Mouse (Mus musculus) embryonic facial prominence, embryonic 15.5 days (tissue): Measurements from ENCODE around the gene Gdf9. TPM values are rescaled to one million over a fixed set of nuclear protein-coding genes. Genes with fewer than 3 reads are reported as not detected.

Experiments used
- ATAC-seq: fragments of 200-750 bp; cut with Nextera tagmentation; 2 replicates; pipeline ENCODE4 v1.8.0; 2017; ENCODE audit warnings: low read depth, moderate TSS enrichment; ENCODE audit not compliant: insufficient number of reproducible peaks, low FRiP score, low TSS enrichment
- H3K27ac ChIP-seq: fragments of 300-500 bp; sonication (generic); replicated peaks from 2 replicates; pipeline ENCODE4 v1.5.1; 2015; ENCODE audit warnings: mild to moderate bottlenecking, inconsistent platforms
- H3K27me3 ChIP-seq: fragments of 300-500 bp; sonication (generic); 2 replicates; pipeline ENCODE4 v1.6.1; 2015; ENCODE audit warnings: inconsistent platforms
- H3K36me3 ChIP-seq: fragments of 300-500 bp; sonication (generic); 2 replicates; pipeline ENCODE4 v1.6.1; 2015; ENCODE audit warnings: mild to moderate bottlenecking, inconsistent platforms
- H3K4me1 ChIP-seq: fragments of 300-500 bp; sonication (generic); 2 replicates; pipeline ENCODE4 v1.6.1; 2015; ENCODE audit warnings: inconsistent platforms
- H3K4me2 ChIP-seq: fragments of 300-500 bp; sonication (generic); replicated peaks from 2 replicates; pipeline ENCODE4 v1.6.1; 2015; ENCODE audit warnings: mild to moderate bottlenecking, inconsistent platforms
- H3K4me3 ChIP-seq: fragments of 300-500 bp; sonication (generic); replicated peaks from 2 replicates; pipeline ENCODE4 v1.5.1; 2015; ENCODE audit warnings: mild to moderate bottlenecking, inconsistent platforms
- H3K9ac ChIP-seq: fragments of 300-500 bp; sonication (generic); 2 replicates; pipeline ENCODE4 v1.6.1; 2015; ENCODE audit warnings: inconsistent platforms
- H3K9me3 ChIP-seq: fragments of 300-500 bp; sonication (generic); replicated peaks from 2 replicates; pipeline ENCODE4 v1.6.1; 2016; ENCODE audit warnings: inconsistent platforms
- WGBS: fragments of 180-500 bp; shearing (Covaris S2); methylation state at CpG from one replicate; pipeline ENCODE4 v1.1.7; 2015; 5-methylcytosine and 5-hydroxymethylcytosine counted together
- microRNA-seq: library from miRNA; unstranded; fragments of <30 nt; microRNA quantifications from one replicate; pipeline ENCODE4, GENCODE M21; 2016; ENCODE audit warnings: borderline number of aligned reads
- polyA plus RNA-seq: library from polyadenylated mRNA; unstranded; fragments of >200 nt; fragmentation: Nextera tagmentation; extraction: Ambion mirVana; gene quantifications from 2 replicates; pipeline ENCODE4 v1.2.1, GENCODE M21; 2015

Gdf9 gene
- polyA plus RNA-seq, 1 experiment from 2014 or later, result 2.4 TPM

DNA sequence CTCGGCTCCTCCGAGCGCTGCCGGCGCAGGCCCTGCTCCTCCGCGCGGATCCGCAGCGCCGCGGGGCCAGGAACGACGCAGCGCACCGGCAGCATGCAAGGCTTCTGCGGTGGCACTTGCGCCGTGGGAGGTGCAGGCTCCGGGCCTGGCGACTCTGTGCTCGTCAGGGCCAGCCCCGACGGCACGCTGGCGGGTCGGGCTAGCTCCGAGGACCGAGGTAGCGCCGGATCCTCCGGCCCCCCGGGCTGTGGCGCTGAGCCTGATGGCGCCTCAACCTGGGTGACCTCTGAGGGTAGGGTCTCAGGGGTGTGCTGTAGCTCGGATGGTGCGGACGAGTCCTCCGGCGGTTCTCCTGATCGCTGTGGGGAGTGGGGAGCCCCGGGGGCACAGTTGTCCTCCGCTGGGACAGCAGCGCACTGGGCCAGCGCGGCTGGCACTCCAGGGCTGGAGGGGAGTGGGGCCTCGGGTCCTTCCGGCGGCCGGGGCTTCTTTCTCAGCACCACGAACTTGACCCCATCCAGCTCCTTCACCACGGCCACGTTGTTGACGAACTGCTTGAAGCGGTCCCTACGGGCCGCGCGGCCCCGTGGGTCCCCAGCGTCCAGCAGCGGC is 48.5 kb downstream of the Gdf9 start:
- peaks cover 26% of the 10 kb centered on the region for H3K4me1 ChIP-seq
- peak overlapping the region; percentile 45 for H3K4me3 ChIP-seq
- under 1% methylated on average over 62 of the region's 62 CpGs for WGBS
- no peaks in the 10 kb centered on the region for H3K36me3 ChIP-seq
- H3K4me2 ChIP-seq, result peak overlapping the region; percentile 82
- H3K27ac ChIP-seq, result no peak overlapping the region
- no peaks in the 10 kb centered on the region for H3K9me3 ChIP-seq
- peaks cover 67% of the 10 kb centered on the region for H3K27me3 ChIP-seq
- ATAC-seq, result peak; percentile 56
- H3K9ac ChIP-seq, result no peak overlapping the region

DNA sequence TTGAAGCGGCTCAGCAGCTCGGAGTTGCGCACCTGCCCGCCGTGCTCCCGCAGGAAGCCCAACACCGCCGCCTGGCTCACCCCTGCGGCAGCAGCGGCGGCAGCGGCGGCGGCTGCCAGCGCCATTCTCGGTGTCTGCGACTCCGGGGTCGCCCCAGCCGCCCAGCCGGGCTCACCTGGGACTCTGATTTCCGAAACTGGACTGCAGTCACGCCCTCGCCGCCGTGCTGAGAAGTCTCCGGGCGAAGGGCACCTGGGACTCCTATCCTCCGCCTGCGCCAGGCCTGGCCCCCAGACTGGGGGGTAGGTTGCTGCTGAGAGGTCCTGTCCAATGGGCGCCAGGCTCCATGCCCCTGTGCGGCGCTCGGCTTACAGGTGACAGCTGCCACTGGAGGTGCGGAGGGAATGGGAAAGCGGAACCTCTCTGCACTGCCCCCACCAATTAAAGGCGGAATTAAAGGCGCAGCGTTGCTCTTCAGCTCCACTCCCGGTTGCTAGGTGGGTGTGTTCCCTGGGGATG is 49.0 kb downstream of the Gdf9 start, which contains the start of the genes Gm9945 and Sowaha:
Gm9945 (plus strand) TSS at position 384 of the 519 bp plus-strand sequence.
Sowaha (minus strand) TSS at position 492 of the 519 bp plus-strand sequence.
- peak within 1 kb of the TSS; percentile 45 for H3K4me3 ChIP-seq
- H3K36me3 ChIP-seq, result no peaks in the 10 kb centered on the region
- H3K4me2 ChIP-seq, result peak within 1 kb of the TSS; percentile 82
- peaks cover 61% of the 10 kb centered on the region for H3K27me3 ChIP-seq
- no peak within 1 kb of the TSS for H3K9ac ChIP-seq
- ATAC-seq, result peak; percentile 80
- 3% methylated on average over 40 of the region's 40 CpGs for WGBS
- H3K4me1 ChIP-seq, result peaks cover 26% of the 10 kb centered on the region
- H3K27ac ChIP-seq, result no peak within 1 kb of the TSS
- no peaks in the 10 kb centered on the region for H3K9me3 ChIP-seq

DNA sequence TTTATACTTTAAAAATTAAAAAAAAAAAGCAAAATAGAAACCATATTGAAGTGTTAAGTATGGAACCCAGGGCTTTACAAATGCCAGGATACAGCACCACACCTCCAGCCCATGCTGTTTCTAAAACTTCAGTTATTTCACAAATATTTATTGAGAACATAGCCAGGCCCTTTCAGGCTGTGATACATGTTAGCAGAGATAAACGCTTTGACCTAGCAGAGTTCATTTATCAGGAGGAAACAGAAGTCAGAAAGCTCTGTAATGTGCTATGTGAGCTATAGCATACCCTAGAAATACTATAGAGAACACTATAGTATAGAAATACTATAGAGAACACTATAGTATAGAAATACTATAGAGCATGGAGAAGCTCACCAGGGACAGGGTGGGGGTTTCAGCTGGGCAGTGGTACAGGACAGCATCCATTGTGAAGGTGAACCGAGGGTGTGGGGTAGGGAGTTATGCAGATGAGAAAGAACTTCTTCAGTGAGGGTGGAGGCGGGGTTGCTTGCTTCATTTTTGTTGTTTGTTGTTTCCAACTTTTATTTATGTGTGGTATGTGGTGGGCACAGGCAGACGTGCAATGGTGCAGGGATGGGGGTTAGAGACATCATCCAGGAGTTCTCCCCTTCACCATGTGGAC is 50.4 kb downstream of the Gdf9 start:
- H3K9me3 ChIP-seq, result no peaks in the 10 kb centered on the region
- peaks cover 54% of the 10 kb centered on the region for H3K27me3 ChIP-seq
- H3K4me2 ChIP-seq, result no peak overlapping the region
- ATAC-seq, result no peak
- no peak overlapping the region for H3K27ac ChIP-seq
- no peak overlapping the region for H3K4me3 ChIP-seq
- 76% methylated on average over 4 of the region's 4 CpGs for WGBS
- H3K4me1 ChIP-seq, result peaks cover 19% of the 10 kb centered on the region
- no peak overlapping the region for H3K9ac ChIP-seq
- H3K36me3 ChIP-seq, result no peaks in the 10 kb centered on the region

DNA sequence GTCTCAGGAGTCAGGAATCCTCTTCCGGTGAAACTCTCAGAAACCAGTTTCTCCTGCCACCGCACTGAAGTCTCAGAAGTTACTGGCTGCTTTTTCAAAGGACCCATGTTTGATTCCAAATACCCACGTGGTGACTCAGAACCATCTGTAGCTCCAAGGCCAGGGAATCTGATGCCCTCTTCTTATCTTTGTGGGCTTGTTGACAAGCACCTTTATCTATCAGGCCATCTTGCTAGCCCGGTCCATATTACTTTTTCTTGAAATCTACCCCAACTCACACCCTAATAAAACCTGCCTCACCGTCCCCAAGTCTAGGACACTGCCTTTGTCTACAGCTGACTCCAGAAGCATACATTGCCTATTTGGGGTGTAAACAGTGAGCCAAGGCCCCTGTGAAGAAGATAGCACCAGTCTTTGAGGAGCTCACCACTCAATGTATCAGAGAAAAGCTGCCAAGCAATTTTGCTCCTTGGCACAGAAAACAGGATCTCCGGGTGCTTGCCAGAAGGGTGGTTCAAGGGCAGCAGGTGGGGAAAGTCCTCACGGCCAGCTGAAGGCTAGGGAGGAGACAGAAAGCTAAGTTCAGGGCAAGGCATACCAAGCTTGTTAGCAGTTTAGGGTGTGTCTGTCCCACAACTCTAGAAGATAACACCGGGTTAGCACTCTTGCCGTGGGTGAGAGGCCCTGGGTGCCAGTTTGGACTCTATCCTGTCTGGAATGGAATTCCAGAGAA is 52.5 kb downstream of the Gdf9 start:
- 65% methylated on average over 9 of the region's 9 CpGs for WGBS
- Histone ChIP-seq H3K4me3 (no peak overlapping the region), H3K9ac (no peak overlapping the region), H3K27ac (no peak overlapping the region), H3K4me2 (no peak overlapping the region), H3K27me3 (peaks cover 42% of the 10 kb centered on the region), H3K36me3 (no peaks in the 10 kb centered on the region), H3K9me3 (no peaks in the 10 kb centered on the region), H3K4me1 (peaks cover 26% of the 10 kb centered on the region)
- ATAC-seq, result no peak

DNA sequence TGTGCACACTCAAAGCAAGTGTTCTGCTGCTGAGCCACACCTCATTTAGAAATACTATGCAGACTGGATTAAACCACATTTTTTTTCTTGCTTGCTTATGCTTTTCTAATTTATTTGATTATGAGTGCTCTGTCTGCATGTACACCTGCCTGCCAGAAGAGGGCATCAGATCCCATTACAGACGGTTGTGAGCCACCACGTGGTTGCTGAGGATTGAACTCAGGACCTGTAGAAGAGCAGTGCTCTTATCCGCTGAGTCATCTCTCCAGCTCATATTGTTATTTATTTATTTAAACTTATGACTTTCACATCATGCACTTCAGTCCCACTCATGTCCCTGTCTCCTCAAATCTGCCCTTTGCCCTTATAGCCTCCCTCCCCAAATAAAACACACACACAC is 54.9 kb downstream of the Gdf9 start:
- no peak for ATAC-seq
- Histone ChIP-seq H3K27ac (no peak overlapping the region), H3K4me3 (no peak overlapping the region), H3K27me3 (peaks cover 18% of the 10 kb centered on the region), H3K4me2 (no peak overlapping the region), H3K9ac (no peak overlapping the region), H3K9me3 (no peaks in the 10 kb centered on the region), H3K4me1 (peaks cover 8% of the 10 kb centered on the region), H3K36me3 (no peaks in the 10 kb centered on the region)
- 39% methylated on average over 3 of the region's 3 CpGs for WGBS

DNA sequence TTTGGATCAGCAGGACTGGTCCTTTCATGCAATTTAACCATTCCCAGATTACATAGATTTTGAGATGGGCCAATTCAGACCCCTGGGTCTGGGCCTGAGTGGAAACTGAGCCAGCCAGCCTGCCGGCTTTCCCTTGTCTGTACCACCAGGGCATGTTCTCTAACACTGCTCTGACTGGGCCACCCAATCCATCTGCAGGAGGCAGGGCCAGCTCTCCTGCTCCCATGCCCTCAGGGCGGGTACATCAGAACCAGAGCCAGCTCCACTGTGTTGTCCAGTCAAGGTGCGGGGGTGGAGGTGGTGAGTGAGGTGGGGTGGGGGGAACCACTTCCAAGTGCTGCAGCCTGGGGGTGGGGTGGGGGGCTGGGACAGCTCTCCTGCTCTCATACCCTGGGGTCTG is 55.5 kb downstream of the Gdf9 start:
- no peak overlapping the region for H3K27ac ChIP-seq
- no peak overlapping the region for H3K9ac ChIP-seq
- no peaks in the 10 kb centered on the region for H3K36me3 ChIP-seq
- H3K4me2 ChIP-seq, result no peak overlapping the region
- H3K9me3 ChIP-seq, result no peaks in the 10 kb centered on the region
- peaks cover 13% of the 10 kb centered on the region for H3K27me3 ChIP-seq
- WGBS, result 54% methylated on average over 3 of the region's 3 CpGs
- peak; percentile 48; the same call in 1 of the 2 replicates for ATAC-seq
- peaks cover 8% of the 10 kb centered on the region for H3K4me1 ChIP-seq
- no peak overlapping the region for H3K4me3 ChIP-seq

DNA sequence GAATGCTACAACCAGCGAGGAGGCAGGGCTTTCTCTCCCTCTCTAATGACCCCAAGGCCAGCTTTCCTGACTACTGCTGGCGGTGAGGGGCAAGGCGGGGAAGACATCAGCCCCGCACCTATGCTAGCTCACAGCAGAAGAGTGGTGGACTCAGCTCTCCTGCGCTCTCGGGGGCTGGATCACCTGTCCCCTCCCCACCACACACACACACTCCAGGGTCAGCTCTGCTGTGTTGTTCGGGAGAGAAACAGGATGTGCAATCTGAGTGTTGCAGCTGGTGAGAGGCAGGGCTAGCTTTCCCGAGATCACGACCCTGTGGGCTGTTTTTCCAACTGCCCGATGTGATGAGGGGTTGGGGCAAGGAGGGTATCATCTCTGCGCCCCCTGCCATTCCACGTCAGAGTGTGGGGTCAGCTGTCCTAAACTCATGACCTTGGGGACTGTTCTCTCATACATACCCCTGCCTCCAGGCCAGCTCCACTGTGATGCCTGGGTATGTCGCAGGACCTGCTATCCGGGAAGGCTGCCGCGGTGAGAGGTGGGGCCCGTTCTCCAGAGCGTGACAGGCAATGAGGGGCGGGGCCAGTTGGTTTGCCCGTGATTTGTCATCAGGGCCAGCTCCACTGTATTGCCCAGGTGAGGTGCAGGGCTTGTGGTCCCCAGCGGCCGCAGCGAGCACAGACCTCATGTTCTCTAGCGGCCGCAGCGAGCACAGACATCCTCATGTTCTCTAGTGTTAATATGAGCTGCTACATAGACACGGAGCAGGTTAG is 56.2 kb downstream of the Gdf9 start:
- Histone ChIP-seq H3K36me3 (no peaks in the 10 kb centered on the region), H3K9ac (no peak overlapping the region), H3K4me1 (peaks cover 8% of the 10 kb centered on the region), H3K27ac (no peak overlapping the region), H3K9me3 (no peaks in the 10 kb centered on the region), H3K4me2 (peak overlapping the region; percentile 45), H3K4me3 (peak overlapping the region; percentile 21), H3K27me3 (peaks cover 7% of the 10 kb centered on the region)
- 10% methylated on average over 27 of the region's 27 CpGs for WGBS
- peak; percentile 35; the same call in 1 of the 2 replicates for ATAC-seq

Small RNA genes within 50 kb of the gene (microRNA-seq; reads per million reads assigned to microRNA genes)
- gene Mir6920, result not detected

Other genes with a start within 250 kb of the Gdf9 start
- 63.9 and 71.9 TPM in 2 replicates for gene Hspa4, start 130.6 kb upstream of the Gdf9 start, polyA plus RNA-seq
- gene Zcchc10, start 106.3 kb upstream of the Gdf9 start, polyA plus RNA-seq, result 16.3 and 16.7 TPM in 2 replicates
- gene Aff4, start 80.2 kb upstream of the Gdf9 start, polyA plus RNA-seq, result 43.1 and 50.3 TPM in 2 replicates
- gene Leap2, start 7.9 kb upstream of the Gdf9 start, polyA plus RNA-seq, result not detected in 2 replicates
- 535 and 540 TPM in 2 replicates for gene Uqcrq, start 192 bp upstream of the Gdf9 start, polyA plus RNA-seq
- gene Gm10447, start 26.1 kb downstream of the Gdf9 start, polyA plus RNA-seq, result 0.17 and 0.28 TPM in 2 replicates
- gene Shroom1, start 26.2 kb downstream of the Gdf9 start, polyA plus RNA-seq, result 3.4 and 3.7 TPM in 2 replicates
- not detected in 2 replicates for gene Gm9837, start 39.5 kb downstream of the Gdf9 start, polyA plus RNA-seq
- gene Gm9945, start 49.1 kb downstream of the Gdf9 start, polyA plus RNA-seq, result 0.18 TPM in 1 of 2 replicates, not detected in the other
- 1.1 and 1.5 TPM in 2 replicates for gene Sowaha, start 49.3 kb downstream of the Gdf9 start, polyA plus RNA-seq
- gene Sept8, start 88.2 kb downstream of the Gdf9 start, polyA plus RNA-seq, result 46.1 and 47.9 TPM in 2 replicates
- 85.7 and 92.0 TPM in 2 replicates for gene Kif3a, start 136.4 kb downstream of the Gdf9 start, polyA plus RNA-seq
- gene Il4, start 187.6 kb downstream of the Gdf9 start, polyA plus RNA-seq, result 1.9 and 2.6 TPM in 2 replicates
- gene Il13, start 203.7 kb downstream of the Gdf9 start, polyA plus RNA-seq, result not detected in 2 replicates